Mouse (Mus musculus) spleen, adult 2 months (tissue): ENCODE data around the gene Tubgcp3.

Source experiments
- CTCF ChIP-seq: fragments of 200-500 bp; IDR thresholded peaks from 2 replicates; pipeline ENCODE4 v1.5.1; 2011; ENCODE audit warnings: mild to moderate bottlenecking, inconsistent platforms; ENCODE audit not compliant: insufficient read depth, insufficient read length, insufficient replicate concordance; ENCODE audit errors: extremely low read depth
- POLR2A ChIP-seq: fragments of 200-500 bp; IDR thresholded peaks from 2 replicates; pipeline ENCODE4 v1.6.1; 2011; ENCODE audit warnings: low read depth, low read length, inconsistent platforms

GRCm38 (mm10) chr8:12651246-12651645, 20.8 kb downstream of the Tubgcp3 start:
- TF ChIP-seq POLR2A (no peak), CTCF (no peak)
